Mouse (Mus musculus) adipocyte (in vitro differentiated cells): ENCODE results near the gene Traf3ip3.

Experiments
- DNase-seq: peaks from one replicate; pipeline ENCODE4 v3.0.0-alpha.2; 2016; ENCODE audit warnings: low spot score

Gene Traf3ip3

DNA sequence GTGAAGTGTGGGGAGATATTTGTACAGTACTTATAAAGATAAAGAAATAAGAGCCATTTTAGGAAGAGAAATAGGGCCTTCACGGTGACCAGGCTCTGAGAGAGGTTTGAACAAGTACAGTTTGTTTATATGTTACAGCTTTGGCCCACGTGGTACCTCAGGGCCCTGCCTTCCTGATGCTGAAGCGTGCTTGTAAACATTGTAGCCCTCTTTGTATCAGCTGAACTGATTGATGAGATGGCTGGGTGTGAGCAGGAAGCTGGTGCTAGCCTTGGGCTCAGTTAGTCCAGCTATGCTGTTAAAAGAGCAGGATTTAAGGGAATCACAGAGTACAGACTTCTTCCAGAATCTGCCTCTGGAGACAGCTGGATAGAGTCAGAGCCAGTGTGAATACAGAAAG is 42.3 kb downstream of the Traf3ip3 start:
- DNase-seq: no peak

DNA sequence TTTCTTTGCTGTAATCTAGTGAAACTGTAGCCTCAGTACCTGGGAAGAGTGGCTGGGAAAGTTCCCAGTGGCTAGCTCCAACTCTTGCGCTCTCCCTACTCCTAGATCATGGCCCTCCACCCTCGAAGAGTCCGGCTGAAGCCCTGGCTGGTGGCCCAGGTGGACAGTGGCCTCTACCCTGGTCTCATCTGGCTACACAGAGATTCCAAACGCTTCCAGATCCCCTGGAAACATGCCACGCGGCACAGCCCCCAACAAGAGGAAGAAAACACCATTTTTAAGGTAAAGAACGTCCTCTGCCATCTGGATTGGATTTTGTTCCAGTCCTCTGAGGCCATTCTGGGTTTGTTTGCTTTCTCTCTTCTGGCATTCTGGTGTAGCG is 44.4 kb downstream of the Traf3ip3 start:
- DNase-seq: peak; percentile 40

DNA sequence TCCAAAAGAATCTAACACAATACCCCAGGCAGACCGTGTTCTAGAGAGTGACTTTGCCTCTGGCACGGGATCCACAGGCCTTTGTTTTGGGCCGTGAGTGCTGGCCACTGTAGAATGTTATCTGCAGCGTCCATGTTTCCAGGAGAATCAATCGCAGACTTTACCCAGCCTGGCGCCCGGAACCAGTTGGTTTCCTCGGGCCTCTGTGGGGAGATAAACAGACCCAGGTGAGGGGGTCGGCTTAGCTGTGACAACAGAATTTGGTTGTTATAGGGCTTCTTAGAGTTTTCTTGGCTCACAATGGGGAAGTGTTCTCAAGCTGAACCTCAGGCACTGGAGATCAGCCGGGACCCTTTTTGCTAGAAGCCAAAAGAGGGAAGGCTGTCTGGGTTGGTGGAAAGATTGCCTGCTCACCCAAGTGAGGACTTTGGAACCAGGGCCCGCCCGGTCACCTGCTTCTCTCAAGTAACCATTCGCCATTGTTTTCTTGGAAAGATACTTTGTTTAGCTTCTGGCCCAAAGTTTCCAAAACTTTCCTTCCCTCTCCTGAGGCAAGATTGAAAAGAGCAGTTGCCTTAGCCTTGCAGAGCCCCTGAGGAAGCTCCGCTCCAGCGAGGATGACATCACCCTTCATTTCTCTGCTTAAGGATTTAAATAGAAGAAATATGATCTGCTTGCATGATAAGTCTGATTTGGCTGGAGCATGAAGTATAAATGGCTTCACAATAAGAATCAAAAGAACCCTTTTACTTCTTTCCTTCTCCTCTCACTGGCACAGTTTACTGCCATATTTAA is 45.0 kb downstream of the Traf3ip3 start:
- DNase-seq: no peak

DNA sequence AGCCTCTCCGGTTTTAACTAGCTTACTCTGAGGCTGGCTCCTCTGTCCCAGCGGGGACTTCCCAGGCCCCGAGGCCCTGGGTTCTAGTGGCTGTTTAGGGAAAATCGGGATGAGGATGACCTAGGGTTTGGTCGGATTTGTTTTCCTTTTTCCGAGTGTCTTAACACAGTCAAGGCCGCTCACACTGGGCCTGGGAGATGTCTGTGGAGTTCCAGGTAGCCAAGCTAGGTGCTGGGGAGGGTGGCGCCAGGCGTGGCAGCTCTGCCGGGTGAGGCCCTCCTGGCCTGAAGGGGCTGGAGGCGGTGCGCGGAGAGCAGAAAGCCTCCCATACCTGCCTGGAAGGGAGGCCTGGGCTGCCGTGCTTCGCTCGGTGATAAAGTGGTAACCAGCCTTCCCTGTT is 47.9 kb downstream of the Traf3ip3 start:
- no peak for DNase-seq

DNA sequence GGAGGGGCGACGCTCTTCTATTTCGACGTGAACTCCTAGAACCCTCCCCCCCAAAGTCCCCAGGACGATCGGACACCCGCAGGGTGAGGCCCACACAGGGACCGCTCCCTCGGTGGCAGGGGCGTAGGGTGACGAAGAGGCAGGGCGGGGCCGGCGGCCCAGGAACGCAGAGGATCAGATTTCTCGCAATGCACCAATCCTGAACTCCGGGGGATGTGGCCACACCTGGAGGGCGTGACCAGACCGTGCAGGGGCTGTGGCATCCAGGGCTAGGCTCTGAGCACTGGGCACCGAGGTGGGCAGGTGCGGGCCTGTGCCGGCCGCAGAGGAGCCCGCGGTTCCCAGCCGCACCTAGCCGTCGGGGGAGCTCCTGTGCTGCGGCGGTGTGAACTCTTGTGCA is 48.6 kb downstream of the Traf3ip3 start, which contains the start of gene Irf6:
Irf6 (plus strand) TSS at position 240 of the 400 bp plus-strand sequence.
- no peak for DNase-seq

DNA sequence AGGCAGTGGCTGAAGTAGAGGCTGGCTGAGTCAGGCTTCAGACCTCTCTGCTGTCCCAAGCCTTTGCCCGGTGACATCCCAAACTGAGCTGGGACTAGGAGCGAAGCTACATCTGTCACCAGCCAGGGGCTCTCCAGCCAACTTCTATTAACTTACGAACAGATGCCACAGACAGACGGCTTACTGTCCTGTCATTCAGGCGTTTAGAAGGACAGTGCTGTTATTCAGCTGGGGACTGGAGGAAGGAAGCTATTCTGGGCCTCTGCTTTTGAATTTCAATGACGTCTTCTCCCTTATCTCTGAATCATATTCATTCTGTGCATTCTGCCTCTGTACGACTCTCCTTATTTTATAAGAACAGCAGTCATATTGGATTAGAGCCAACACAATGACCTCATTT is 50.4 kb downstream of the Traf3ip3 start:
- no peak for DNase-seq

DNA sequence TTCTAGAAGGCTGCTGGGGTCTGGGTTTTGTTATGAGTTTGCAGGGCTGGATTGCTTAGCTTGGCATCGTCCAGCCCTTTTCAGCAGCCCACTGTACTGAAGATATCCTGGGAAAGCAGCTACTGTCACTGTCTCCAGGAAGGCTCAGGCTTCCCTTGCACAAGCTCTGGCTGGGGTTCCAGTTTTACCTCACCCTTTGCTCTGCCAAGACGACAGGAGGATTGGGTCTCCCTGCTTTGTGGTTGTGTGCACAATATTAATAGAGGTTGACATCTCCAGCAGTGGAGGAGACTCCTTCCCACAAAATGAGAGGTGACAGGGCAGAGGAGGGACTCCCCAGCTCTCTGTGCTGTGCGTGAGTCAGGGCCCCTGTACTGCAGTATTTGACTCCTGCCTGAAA is 52.3 kb downstream of the Traf3ip3 start:
- no peak for DNase-seq

DNA sequence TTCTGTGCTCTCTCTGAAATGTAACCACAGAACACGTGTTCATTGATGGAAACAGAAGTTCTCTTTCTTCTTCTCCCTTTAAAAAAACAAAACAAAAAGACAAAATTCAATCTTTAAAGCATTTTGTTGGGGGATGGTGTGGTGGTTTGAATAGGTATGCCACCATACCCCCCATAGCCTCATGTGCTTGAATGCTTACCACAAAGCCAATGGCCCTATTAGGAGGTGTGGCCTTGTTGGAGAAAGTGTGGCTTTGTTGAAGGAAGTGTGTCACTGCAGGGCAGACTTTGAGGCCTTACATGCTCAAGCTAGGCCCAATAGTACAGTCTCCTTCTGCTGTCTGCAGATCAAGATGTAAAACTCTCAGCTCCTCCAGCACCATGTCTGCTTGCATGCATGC is 55.1 kb downstream of the Traf3ip3 start:
- DNase-seq: no peak

DNA sequence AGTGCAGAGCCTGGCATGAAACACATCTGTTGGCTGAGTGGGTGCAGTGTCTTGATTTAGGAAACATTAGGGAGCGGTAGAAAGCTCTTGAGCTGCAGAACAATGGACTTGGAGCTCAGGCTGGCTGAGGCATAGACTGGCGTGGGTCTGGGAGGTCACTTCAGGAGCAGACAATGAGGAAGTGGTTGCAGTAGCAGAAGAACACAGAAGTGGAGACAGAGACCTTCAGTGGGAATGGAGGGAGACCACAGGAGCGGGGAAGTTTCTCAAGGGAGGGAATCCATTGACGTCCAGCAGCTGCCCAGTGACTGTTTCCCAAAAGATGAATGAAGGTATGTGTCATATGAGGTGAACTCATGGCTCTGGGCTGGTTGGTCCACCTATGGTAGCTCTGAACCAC is 56.4 kb downstream of the Traf3ip3 start:
- DNase-seq: no peak

DNA sequence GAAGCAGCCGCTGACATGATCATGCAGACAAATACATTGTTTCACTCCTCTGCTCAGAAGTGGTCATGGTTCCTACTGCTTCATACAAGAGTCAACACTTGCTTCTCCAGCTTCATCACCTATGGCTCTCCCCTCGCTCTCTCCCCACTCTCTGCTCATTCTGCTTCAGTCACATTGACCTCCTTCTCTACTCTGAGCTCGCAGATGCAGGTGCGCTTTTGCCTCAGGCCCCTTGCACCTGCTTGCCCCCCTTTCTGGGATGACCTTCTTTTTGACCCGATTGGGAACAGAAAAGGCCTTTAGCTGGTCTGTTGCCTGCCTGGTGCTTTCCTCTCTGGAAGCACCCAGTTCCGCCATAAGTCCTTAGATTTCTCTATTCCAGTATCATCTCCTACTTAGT is 57.0 kb downstream of the Traf3ip3 start:
- DNase-seq: no peak

DNA sequence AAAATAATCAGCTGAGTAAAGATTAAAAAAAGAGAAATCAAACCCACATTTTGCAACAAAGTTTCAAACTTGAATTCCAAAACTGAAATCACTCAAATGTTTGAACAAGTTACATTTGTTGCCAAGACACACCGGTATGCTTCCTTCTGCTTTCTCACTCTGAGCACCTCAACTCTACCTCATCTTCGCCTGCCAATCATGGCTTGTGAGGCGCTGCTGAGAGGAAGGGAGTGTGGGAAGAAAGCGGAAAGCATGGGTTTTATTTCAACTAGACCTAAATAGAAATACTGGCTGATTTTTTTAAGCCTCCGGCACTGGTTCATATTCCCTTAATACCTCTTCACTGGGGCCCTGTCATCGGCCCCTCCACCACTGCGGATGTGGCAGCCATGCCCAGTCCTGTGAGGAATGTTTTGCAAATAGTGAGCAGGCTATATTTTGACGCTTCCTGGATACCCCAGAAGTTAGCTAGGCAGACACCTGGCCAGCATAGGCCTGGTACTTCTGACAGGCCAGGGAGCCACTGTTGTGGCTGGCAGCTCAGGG is 58.9 kb downstream of the Traf3ip3 start:
- no peak for DNase-seq

DNA sequence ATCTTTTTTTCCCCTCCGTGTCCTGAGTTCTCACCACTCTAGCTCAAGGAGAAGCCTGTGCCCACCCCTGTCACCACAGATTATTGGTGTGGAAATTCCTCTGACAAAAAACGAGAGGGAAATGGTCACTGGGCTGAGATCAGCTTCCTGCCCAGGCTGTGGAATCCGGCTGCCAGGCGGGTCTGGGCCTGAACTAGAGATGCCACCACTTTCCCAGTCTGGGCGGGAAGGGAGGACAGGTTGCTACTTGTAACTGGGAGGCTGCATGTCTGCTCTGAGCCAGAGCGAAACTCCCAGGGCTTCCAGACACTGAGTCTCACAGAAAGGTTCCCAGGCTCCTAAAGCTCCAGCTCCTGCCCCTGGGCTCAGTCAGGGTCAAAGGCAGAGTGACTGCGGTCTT is 60.4 kb downstream of the Traf3ip3 start:
- DNase-seq: no peak

DNA sequence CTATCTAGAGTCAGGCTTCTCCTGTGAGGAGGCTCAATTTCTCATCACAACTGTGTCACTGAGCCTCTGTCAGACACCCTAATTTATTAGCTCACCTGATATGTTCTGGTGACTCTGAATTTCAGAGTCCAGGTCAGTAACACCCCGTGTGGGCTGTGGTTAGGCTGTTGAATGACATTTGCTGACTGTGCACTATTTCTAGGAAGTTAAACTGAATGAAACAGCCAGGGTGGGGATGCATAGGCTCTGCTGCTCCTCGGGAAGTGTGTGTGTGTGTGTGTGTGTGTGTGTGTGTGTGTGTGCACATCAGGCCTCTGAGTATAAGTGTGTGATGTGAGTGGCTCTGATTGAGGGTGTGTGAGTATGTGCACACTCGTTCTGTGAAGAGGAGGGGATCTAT is 62.8 kb downstream of the Traf3ip3 start:
- DNase-seq: no peak

DNA sequence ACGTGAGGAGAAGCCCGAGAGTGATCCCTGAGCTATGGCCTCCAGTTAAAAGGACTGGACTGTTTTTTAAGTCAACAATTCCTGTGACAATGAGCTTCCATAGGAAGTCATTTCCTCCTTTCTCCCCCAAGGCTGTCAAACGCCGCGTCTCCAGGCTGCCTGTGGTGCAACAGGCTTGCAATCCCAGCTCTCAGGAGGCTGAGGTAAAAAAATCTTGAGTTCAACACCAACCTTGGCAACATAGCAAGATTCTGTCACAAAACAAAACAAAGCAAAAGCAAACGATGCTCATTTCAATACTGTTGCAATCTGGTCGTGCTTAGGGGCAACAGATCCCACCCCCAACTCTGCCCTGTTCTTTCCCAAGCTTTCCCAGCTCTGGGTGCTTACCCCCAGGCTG is 63.4 kb downstream of the Traf3ip3 start:
- peak; percentile 75 for DNase-seq

DNA sequence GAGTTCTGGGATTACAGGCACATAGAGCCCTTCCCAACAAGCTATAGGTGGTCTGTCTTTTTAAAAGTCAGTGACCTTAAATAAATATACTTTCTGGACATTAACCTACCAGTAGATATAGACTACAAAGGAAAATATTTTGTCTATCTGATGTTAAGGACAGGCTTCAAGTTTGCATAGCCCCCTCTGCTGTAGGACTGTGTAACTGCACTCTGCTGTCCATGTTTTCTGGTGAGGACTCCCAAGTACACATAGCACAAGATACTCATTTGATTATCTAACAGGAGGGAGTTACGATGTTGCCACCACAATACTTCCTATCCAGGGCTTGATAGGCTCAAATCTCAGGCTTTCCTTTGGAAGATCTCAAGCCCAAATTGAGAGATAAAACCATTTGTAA is 67.8 kb downstream of the Traf3ip3 start:
- no peak for DNase-seq

DNA sequence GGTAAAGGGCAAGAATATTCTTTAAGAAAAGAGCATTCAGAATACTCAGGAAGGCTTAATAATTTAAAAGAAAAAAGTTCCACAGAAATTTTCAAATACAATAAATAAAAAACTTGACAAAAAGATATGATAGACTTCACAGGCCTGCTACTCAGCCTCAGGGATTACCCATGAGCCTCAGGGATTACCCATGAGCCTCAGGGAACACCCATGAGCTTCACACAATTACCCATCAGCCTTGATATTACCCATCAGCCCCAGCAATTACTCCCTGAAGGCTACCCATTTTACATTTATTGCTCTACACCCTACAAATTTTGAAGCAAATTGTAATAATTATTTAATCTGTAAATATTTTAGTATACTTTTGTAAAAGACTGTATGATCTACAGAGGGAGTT is 69.1 kb downstream of the Traf3ip3 start:
- DNase-seq: no peak

DNA sequence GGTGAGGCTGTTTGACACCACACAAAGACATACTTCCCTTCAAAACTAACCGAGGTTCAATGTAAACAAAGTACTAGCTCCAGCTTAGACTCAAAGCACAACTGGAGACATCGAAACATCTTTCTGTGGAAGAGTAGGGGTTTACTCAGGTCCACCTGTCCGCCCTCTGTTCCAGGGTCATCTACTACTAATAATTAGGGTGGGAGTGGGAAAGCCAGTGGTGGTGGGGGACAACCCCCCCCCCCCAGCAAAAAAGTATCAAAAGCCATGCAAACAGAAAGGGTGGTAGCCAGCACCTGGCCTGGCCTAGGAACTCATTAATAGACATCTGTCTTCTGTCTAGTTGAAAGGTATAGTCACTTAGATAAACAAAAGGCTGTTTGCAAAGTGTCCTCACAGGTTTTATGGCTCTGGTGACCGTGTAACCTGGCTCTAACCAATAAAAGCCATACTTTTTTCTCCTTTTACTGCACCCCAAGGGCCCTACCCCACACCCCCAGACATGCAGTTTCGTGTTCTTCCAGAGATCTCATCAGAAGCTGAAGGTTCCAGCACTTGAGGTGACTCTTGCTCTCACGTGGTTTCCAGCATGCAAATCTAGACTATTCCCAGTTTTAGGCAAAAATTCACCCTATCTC is 70.1 kb downstream of the Traf3ip3 start:
- no peak for DNase-seq

DNA sequence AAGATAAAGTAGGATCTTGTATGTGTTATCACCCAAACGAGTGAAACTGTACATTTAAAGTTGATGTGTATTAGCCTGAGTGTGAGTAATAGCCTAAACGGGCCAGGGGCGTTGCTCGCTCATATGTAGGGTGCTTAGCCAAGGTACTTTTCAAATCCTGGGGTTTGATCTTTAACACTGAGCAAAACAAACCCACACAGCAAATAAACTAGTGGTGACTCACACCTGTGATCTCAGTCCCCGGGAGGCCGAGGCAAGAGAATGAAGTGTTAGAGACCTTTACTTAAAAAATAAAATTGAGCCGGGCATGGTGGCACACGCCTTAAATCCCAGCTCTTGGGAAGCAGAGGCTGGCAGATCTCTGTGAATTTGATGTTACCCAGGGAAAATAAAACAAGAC is 70.7 kb downstream of the Traf3ip3 start:
- DNase-seq: no peak

DNA sequence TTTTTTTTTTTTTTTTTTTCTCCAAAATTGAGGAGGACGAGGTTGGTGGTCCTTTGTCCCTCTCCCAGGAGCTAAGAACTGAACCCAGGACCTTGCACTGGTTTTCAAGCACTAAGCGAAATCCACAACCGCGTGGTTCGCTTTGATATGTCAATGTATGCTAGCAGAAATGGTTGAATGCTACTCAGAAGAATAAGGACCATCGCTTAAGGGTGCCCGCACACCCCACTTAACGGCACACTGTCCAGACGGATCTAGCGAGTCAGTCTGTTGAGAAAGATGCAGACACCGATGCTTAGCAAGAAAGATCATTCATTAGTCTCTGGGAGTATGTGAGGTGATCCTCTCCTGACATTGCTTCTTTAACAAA is 71.1 kb downstream of the Traf3ip3 start:
- DNase-seq: no peak

DNA sequence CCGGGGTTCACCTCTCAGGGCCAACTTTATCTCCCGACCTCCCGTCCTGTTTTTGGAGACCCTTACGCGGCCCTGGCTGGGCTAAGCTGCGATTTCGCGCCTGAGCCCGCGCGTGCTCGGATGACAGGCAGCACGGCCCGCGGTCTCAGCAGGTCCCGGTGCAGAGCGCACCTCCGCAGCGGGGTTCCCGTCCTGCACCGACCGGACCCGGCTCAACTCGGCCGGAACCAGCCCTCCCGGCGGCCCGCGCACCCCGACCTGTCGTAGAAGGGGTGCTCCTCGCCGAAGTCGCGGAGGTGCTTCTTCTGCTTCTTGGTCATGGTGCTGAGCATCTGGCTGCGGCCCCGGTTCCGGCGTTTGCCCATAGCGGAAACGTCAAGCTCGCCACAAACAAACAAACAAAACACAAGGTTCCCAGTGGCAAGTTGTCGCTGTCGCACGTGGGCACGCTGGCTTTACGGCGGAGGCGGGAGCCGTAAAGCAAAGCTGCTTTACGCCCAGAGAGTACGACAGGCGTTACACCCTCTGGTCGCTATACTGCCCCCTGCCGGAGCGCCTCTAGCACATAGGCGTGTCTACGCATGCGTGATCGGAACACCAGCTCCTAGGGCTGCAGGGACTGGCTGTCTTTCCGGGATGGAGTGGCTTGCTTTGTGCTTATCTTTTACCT is 71.6 kb downstream of the Traf3ip3 start, which contains the start of gene Diexf:
Diexf (minus strand) TSS at position 487 of the 670 bp plus-strand sequence.
- DNase-seq: peak; percentile 99

DNA sequence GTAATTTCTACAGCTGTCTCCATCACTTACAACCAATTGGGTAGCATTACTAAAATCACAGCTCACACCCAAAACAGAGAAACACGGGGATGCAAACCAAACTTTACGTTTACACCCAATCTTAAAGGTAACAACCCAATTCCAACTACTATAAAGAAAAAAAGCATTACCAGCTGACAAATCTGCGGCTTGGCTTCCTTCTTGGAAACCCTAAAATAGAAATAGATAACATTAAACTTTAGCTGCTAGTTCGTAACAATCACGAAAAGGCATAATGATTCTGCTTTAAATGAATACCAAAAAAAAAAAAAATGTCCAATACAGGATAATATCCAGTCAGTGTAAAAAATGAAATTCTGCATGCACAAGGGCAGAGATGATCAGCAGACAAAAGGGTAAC is 72.2 kb downstream of the Traf3ip3 start:
- no peak for DNase-seq

DNA sequence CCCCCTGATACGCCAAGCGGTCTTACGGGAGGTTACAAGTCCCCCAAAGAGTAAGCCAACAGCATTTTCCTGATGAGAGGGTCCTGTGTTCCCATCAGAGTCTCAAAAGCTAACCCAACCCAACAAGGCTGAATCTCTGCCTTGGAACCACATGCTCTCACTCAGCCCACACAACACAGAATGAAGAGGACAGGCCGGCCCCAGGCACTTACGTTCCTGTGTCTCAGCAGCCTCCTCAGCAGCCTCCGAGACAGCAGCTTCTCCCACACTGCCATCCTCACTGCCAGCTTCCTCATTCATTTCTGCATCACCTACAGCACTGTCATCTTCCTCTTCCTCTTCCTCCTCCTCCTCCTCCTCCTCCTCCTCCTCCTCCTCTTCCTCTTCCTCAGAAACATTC is 73.4 kb downstream of the Traf3ip3 start:
- no peak for DNase-seq

DNA sequence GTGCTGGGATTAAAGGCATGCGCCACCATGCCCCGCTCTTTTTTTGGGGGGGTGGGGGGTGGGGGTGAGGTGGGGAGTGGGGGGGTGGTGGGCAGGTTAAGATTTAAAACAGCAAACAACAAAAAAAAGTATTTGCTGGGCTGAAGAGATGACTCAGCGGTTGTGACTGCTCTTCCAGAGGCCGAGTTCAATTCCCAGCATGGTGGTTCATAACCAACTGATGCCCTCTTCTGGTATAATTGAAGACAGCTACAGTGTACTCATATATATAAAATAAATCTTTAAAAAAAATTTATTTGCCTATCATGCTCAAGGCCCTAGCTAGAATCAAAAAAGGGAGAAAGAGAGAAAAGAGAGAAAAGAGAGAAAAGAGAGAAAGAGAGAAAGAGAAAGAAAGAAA is 75.7 kb downstream of the Traf3ip3 start:
- peak; percentile 73 for DNase-seq
